Mouse (Mus musculus) embryonic facial prominence, embryonic 14.5 days (tissue): ENCODE measurements around the gene P4htm. TPM values are rescaled to one million over a fixed set of nuclear protein-coding genes. Genes with fewer than 3 reads are reported as not detected.
A peak's percentile ranks its signal among the peaks of the same experiment; 100 is the strongest.

Source experiments
- ATAC-seq: fragments of 200-750 bp; cut with Nextera tagmentation; 2 replicates; pipeline ENCODE4 v1.8.0; 2017; ENCODE audit warnings: low read depth, moderate number of reproducible peaks, moderate TSS enrichment
- DNase-seq: peaks from one replicate; pipeline ENCODE4 v3.0.0-alpha.2; 2015; ENCODE audit warnings: low spot score
- H3K27ac ChIP-seq: fragments of 300-500 bp; sonication (generic); replicated peaks from 2 replicates; pipeline ENCODE4 v1.5.1; 2014; ENCODE audit warnings: low read depth, mild to moderate bottlenecking, low read length, moderate library complexity
- H3K27me3 ChIP-seq: fragments of 300-500 bp; sonication (generic); replicated peaks from 2 replicates; pipeline ENCODE4 v1.6.1; 2014; ENCODE audit warnings: low read length; ENCODE audit not compliant: control insufficient read depth, insufficient read depth
- H3K36me3 ChIP-seq: fragments of 300-500 bp; sonication (generic); 2 replicates; pipeline ENCODE4 v1.6.1; 2014; ENCODE audit warnings: low read length, mixed read lengths; ENCODE audit not compliant: control insufficient read depth, insufficient read depth
- H3K4me1 ChIP-seq: fragments of 300-500 bp; sonication (generic); 2 replicates; pipeline ENCODE4 v1.6.1; 2014; ENCODE audit warnings: antibody characterized with exemption, low read length; ENCODE audit not compliant: control insufficient read depth, insufficient read depth
- H3K4me2 ChIP-seq: fragments of 300-500 bp; sonication (generic); 2 replicates; pipeline ENCODE4 v1.6.1; 2014; ENCODE audit warnings: low read depth, mild to moderate bottlenecking, low read length, moderate library complexity, mixed read lengths
- H3K4me3 ChIP-seq: fragments of 300-500 bp; sonication (generic); 2 replicates; pipeline ENCODE4 v1.5.1; 2014; ENCODE audit warnings: low read depth, mild to moderate bottlenecking, low read length
- H3K9ac ChIP-seq: fragments of 300-500 bp; sonication (generic); 2 replicates; pipeline ENCODE4 v1.6.1; 2014; ENCODE audit warnings: low read depth, mild to moderate bottlenecking, low read length, moderate library complexity, mixed read lengths
- H3K9me3 ChIP-seq: fragments of 300-500 bp; sonication (generic); 2 replicates; pipeline ENCODE4 v1.6.1; 2016; ENCODE audit warnings: low read length; ENCODE audit not compliant: control insufficient read depth
- WGBS: fragments of 180-500 bp; shearing (Covaris S2); extraction: QIAGEN DNeasy Blood & Tissue Kit; methylation state at CpG from one replicate; pipeline ENCODE4 v1.1.7; 2014; 5-methylcytosine and 5-hydroxymethylcytosine counted together
- polyA plus RNA-seq: library from polyadenylated mRNA; unstranded; fragments of >200 nt; fragmentation: Nextera tagmentation; extraction: Ambion mirVana; gene quantifications from 2 replicates; pipeline ENCODE4 v1.2.1, GENCODE M21; 2014

P4htm gene
- polyA plus RNA-seq, 1 experiment from 2014 or later, result 7.4 TPM

DNA sequence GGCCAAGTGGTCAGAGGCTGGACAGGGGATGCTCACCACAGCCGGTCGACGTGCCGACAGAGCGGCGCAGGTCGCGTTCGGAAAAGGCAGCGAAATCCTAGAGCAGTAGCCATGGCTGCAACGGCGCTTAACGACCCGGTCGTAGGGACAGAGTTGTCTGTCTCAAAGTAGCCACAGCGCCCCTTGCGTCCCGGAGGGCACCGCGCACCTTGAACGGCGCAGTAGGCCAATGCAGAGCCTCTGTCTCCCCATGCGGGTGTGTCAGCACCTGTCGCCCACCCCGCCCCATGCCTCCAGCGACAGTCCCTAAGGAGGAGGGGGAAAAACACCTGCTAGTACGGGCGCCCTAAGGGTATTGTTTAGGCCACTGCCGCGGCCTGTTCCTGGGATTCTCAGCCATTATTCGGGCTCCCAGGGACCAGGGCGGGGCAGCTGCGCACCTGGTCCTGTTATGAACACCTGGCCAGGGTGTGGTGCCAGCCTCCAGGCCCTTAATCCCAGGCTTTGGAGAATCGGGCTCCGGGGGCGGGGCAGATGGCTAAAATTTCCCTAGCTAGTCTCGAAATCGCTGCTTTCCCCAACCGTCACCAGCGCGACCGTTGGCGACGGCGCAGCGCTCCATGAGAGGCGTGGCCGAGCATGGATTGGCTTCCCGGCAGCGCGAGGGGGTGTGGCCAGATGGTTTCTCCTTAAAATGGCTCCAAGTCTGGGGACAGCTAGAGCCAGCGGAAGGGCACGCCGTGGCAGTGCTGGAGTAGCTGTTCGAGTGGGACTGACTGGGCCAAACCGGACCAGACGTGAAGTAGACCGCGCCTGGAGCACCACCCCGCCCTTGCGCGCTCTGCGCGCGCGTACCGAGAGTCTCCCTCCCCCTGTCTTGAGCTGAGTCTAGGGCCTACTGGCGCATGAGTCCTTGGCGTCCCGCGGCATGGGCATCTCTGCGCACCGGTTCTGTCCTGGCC lies 30.4 kb downstream of the P4htm start, which contains the start of gene Ndufaf3:
TSS of gene Ndufaf3 (minus strand) at position 620 of the 962 bp plus-strand sequence.
- peak within 1 kb of the TSS; percentile 85 for H3K9ac ChIP-seq
- peak within 1 kb of the TSS; percentile 94 for H3K27ac ChIP-seq
- peak within 1 kb of the TSS; percentile 99 for H3K4me2 ChIP-seq
- peak; percentile 98 for DNase-seq
- H3K36me3 ChIP-seq, result peaks cover 52% of the 10 kb centered on the region
- peaks cover 23% of the 10 kb centered on the region for H3K4me1 ChIP-seq
- ATAC-seq, result peak; percentile 90
- no peaks in the 10 kb centered on the region for H3K9me3 ChIP-seq
- WGBS, result under 1% methylated on average over 56 of the region's 73 CpGs
- peak within 1 kb of the TSS; percentile 77 for H3K4me3 ChIP-seq
- H3K27me3 ChIP-seq, result no peaks in the 10 kb centered on the region

DNA sequence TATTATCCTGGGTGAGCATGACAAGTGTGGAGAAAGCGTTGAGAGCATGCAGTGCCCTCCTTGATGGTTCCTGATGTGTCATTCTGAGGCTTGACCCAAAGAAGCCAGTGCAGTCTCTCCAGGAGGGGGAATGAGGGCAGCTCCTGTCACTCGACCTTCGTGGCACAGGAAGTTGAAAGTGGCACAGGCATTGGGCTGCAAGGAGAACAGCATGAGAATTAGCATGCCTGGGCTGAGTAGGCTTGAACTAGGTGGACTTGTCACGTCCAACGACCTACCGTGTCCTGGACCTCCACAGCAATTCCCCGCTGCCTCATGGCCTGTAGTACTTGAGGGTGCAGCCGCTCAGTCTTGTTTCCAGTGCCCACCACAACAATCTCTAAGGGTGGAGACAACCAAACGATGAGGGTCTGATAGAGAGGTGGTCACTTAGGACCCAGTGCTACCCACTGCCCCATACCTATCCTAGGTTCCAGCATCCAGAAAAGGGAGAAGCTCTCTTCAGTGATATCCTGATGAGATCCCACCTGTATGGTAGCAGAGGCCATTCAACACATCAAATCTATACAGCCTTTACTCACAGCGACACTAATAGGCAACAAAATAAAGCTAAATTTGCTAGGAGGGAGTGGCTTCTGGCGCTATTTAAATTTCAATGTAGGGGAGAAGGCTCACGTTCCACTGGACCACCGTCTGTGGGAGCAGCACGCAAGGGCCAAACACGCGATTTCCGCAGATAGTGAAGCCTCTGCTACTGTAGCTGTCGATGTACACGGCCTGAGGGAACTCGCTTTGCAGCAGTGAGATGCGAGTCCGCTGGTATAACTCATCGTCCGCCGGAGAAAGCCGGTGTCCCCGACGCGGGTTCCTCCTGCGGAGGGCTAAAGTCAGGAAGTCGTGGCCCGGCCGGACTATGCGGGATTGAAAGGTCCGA lies 31.3 kb downstream of the P4htm start:
- Histone ChIP-seq H3K27ac (peak overlapping the region; percentile 94), H3K27me3 (no peaks in the 10 kb centered on the region), H3K36me3 (peaks cover 50% of the 10 kb centered on the region), H3K4me2 (peak overlapping the region; percentile 99), H3K9ac (peak overlapping the region; percentile 85), H3K4me1 (peaks cover 30% of the 10 kb centered on the region), H3K9me3 (no peaks in the 10 kb centered on the region), H3K4me3 (peak overlapping the region; percentile 77)
- DNase-seq, result no peak
- no peak for ATAC-seq
- 11% methylated on average over 35 of the region's 35 CpGs for WGBS

DNA sequence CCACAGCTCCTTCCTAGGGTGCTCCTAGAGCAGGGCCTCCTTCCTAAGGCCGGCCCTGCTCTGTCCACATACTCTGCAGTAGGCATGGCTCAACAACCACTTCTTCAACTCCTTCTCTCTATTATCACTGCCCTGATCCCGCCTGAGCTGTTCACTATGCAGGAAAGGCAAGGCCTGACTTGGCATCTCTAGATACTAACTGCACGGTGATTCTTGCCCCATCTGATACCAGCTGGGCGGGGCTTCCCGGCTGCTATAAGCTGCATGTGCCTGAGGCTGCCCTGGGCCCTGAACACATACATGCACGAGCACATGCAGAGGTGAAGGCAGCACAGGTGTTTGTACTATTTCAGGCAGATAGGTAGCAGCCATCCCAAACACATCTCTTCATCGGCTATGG lies 33.3 kb downstream of the P4htm start:
- Histone ChIP-seq H3K36me3 (peaks cover 50% of the 10 kb centered on the region), H3K9ac (no peak overlapping the region), H3K27me3 (no peaks in the 10 kb centered on the region), H3K9me3 (no peaks in the 10 kb centered on the region), H3K4me3 (no peak overlapping the region), H3K27ac (no peak overlapping the region), H3K4me2 (no peak overlapping the region), H3K4me1 (peaks cover 26% of the 10 kb centered on the region)
- DNase-seq (no peak), ATAC-seq (no peak)
- 85% methylated on average over 7 of the region's 7 CpGs for WGBS

DNA sequence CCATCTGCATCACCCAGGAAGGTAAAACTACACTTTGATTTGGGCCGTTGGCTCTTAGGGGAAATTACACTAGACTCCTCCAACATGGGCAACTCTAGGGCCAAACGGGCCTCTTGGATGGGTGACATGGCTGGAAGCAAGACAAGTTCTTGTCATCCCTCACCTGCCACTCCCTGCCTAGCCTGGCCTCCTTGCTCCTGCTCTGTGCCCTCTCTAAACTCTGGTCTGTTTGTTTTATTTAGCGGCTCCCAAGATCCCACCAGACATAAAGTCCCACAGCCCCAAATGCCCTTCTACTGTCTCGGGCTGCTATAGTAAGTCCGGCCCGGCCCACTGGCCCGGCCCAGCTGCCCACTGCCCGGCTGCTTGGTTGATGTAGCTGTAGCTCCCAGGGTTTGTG lies 33.8 kb downstream of the P4htm start:
- no peak overlapping the region for H3K4me3 ChIP-seq
- peaks cover 23% of the 10 kb centered on the region for H3K4me1 ChIP-seq
- no peaks in the 10 kb centered on the region for H3K9me3 ChIP-seq
- 91% methylated on average over 8 of the region's 8 CpGs for WGBS
- H3K36me3 ChIP-seq, result peaks cover 54% of the 10 kb centered on the region
- DNase-seq (no peak), ATAC-seq (no peak)
- no peak overlapping the region for H3K4me2 ChIP-seq
- no peaks in the 10 kb centered on the region for H3K27me3 ChIP-seq
- H3K9ac ChIP-seq, result no peak overlapping the region
- no peak overlapping the region for H3K27ac ChIP-seq

DNA sequence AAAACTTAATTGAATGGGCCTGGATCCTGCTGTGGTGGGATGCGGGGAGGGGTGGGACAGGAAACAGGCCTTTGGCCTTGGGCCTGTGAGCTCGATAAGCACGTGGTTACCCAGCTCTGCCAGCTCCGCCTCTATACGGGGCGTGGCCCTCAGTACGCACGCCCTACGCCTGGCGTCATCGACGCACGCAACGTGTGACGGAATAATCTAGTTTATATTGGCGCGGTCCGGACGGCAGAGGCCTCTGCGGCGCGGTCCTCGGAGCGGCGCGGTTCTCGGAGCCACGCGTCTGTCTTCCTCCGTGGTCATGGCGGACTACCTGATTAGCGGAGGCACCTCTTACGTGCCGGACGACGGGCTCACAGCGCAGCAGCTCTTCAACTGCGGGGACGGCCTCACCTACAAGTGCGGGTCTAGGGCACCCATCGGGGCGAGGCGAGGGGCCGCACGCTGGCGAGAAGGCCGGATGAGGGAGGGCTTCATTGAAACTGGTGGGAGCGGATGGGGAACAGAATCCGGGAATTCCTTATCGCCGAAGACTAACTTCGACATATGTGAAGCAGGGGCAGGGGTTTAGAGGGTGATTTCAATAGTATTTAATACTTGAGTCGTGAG lies 37.1 kb downstream of the P4htm start, which contains the start of gene Impdh2:
TSS of gene Impdh2 (plus strand) at position 60 of the 615 bp plus-strand sequence.
- peaks cover 8% of the 10 kb centered on the region for H3K4me1 ChIP-seq
- H3K27ac ChIP-seq, result peak within 1 kb of the TSS; percentile 83
- peak within 1 kb of the TSS; percentile 83 for H3K9ac ChIP-seq
- WGBS, result under 1% methylated on average over 49 of the region's 53 CpGs
- H3K4me3 ChIP-seq, result peak within 1 kb of the TSS; percentile 48
- peak within 1 kb of the TSS; percentile 80 for H3K4me2 ChIP-seq
- peaks cover 80% of the 10 kb centered on the region for H3K36me3 ChIP-seq
- H3K27me3 ChIP-seq, result no peaks in the 10 kb centered on the region
- ATAC-seq (peak; percentile 98), DNase-seq (peak; percentile 99)
- H3K9me3 ChIP-seq, result no peaks in the 10 kb centered on the region

DNA sequence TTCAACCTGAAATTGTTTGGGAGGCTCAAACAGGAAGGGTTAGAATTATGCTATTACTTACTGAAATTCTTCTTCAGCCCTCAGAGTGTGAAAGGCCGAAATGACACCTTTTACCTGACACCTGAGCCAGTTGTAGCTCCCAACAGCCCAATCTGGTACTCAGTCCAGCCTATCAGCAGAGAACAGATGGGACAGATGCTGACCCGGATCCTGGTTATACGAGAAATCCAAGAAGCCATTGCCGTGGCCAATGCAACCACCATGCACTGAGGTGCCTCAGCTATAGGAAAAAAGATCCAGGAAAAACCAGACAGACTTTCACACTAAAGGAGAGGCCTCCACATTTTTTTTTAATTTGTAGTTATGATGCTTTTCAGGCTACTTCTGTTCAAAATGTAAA lies 38.3 kb downstream of the P4htm start:
- DNase-seq, result no peak
- Histone ChIP-seq H3K9me3 (no peaks in the 10 kb centered on the region), H3K27ac (0 out of 2 replicates have a peak overlapping the region, but pooled peaks have one; percentile 49), H3K9ac (no peak overlapping the region), H3K4me3 (no peak overlapping the region), H3K4me2 (no peak overlapping the region), H3K4me1 (peaks cover 8% of the 10 kb centered on the region), H3K27me3 (no peaks in the 10 kb centered on the region), H3K36me3 (peaks cover 80% of the 10 kb centered on the region)
- WGBS, result 85% methylated on average over 4 of the region's 4 CpGs
- ATAC-seq, result no peak

DNA sequence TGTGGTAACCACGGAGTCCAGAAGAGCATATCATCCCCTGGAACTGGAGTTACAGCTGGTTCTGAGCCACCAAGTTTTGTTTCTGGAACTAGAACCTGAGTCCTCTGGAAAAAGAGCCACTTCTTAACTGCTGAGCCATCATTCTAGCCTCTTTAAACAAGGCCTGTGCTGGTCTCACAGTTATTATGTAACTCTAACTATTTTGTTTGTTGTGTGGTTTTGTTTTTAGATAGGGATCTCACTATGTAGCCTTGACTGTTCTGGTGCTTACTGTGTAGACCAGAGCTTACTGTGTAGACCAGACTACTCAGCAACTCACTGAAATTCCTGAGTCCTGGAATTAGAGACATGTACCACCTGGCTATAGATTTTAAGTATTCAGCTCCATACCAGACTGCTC lies 50.6 kb downstream of the P4htm start:
- 90% methylated on average over 1 of the region's 1 CpGs for WGBS

DNA sequence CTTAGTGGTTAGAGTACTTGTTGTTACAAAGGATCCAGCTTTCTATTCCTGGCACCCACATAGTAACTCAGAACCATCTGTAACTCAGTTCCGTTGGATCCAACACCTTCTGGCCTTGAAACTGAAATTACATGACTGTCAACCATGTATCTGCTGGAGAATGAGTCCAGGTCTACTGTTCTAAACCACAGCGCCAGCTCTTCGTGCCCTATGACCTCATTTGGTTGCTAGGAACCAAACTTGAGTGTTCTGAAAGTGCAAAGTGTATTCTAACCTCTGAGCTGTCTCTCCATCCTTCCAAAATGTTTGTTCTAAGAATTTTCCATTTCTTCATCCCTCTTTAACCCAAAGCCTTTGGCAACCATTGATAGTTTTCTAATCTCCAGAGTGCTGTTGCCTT lies 51.5 kb downstream of the P4htm start:
- no peak overlapping the region for H3K4me2 ChIP-seq
- no peak overlapping the region for H3K9ac ChIP-seq
- no peak overlapping the region for H3K27ac ChIP-seq
- peaks cover 93% of the 10 kb centered on the region for H3K36me3 ChIP-seq
- H3K4me3 ChIP-seq, result no peak overlapping the region
- DNase-seq (no peak), ATAC-seq (no peak)
- H3K27me3 ChIP-seq, result no peaks in the 10 kb centered on the region
- H3K9me3 ChIP-seq, result no peaks in the 10 kb centered on the region
- WGBS, result 91% methylated on average over 3 of the region's 3 CpGs
- H3K4me1 ChIP-seq, result no peaks in the 10 kb centered on the region

More for the DNA sequence above, 50.6 kb downstream of the P4htm start:
- Histone ChIP-seq H3K36me3 (peaks cover 92% of the 10 kb centered on the region), H3K27me3 (no peaks in the 10 kb centered on the region), H3K9me3 (no peaks in the 10 kb centered on the region), H3K4me3 (no peak overlapping the region), H3K9ac (no peak overlapping the region), H3K4me1 (no peaks in the 10 kb centered on the region), H3K27ac (no peak overlapping the region), H3K4me2 (no peak overlapping the region)
- no peak for DNase-seq
- ATAC-seq, result no peak
